Mouse (Mus musculus): Measurements from ENCODE around the gene Nr2f2.

DNA sequence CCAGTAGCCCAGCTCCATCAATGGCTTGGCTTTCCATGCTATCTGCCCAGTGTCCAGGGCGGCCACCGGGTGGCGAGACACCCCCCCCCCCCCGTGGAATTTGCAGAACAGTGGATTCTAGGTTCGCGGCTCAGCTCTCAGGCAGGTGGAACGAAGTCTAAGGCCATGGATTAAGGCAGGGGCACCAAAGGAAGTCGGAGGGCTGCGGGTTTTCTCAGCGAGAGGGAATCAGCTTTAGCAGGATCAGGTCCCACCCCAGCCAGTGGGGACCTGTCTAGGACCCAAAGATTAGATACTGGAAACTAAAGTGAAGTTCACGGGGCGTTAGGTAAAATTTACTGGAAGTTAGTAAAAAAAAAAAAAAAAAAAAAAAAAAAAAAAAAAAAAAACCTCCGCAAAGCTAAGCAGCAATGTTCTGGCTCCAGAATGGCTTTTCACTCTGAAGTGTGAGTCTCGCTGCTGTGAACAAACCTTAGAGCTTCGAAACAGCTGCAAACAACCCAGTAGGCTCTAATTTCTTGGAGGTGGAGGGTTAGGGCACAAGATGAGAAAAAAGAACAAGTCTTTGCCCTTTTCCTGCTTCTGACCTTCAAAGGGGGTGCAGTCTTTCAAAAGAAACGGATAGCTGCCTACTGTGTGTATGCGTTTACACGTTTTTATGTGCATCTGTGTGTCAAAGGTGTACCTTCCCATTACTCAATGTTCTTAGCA, 4.2 kb upstream of the Nr2f2 start:
- TF ChIP-seq CTCF (IDR thresholded peaks at IDR 0.05; ENCODE audit: low read depth, low read length) (no peak), POLR2A (IDR thresholded peaks at IDR 0.05; ENCODE audit: insufficient read depth, low read length) (no peak), EP300 (IDR thresholded peaks at IDR 0.05; ENCODE audit: insufficient read depth, low read depth, low read length) (no peak)
